Mouse (Mus musculus) stomach, embryonic 14.5 days (tissue): Measurements from ENCODE around the gene Iah1. TPM values are rescaled to one million over a fixed set of nuclear protein-coding genes. Genes with fewer than 3 reads are reported as not detected.

Experiments
- ATAC-seq: fragments of 200-750 bp; cut with Nextera tagmentation; 2 replicates; pipeline ENCODE4 v1.8.0; 2017; ENCODE audit warnings: low read depth, moderate TSS enrichment; ENCODE audit not compliant: insufficient number of reproducible peaks, insufficient read depth, low FRiP score
- H3K27ac ChIP-seq: fragments of 300-500 bp; sonication (generic); 2 replicates; pipeline ENCODE4 v1.5.1; 2014; ENCODE audit warnings: mild to moderate bottlenecking, low read length, moderate library complexity, mixed read lengths
- H3K27me3 ChIP-seq: fragments of 300-500 bp; sonication (generic); 2 replicates; pipeline ENCODE4 v1.6.1; 2014; ENCODE audit warnings: low read length, control low read depth, mixed read lengths; ENCODE audit not compliant: control insufficient read depth, insufficient read depth
- H3K36me3 ChIP-seq: fragments of 300-500 bp; sonication (generic); 2 replicates; pipeline ENCODE4 v1.6.1; 2014; ENCODE audit warnings: mild to moderate bottlenecking, control low read depth, low read length, moderate library complexity, mixed read lengths; ENCODE audit not compliant: control insufficient read depth, insufficient read depth
- H3K4me1 ChIP-seq: fragments of 300-500 bp; sonication (generic); 2 replicates; pipeline ENCODE4 v1.6.1; 2014; ENCODE audit warnings: low read length, control low read depth, mixed read lengths; ENCODE audit not compliant: control insufficient read depth, insufficient read depth
- H3K4me2 ChIP-seq: fragments of 300-500 bp; sonication (generic); replicated peaks from 2 replicates; pipeline ENCODE4 v1.6.1; 2014; ENCODE audit warnings: low read depth, low read length, control low read depth
- H3K4me3 ChIP-seq: fragments of 300-500 bp; sonication (generic); 2 replicates; pipeline ENCODE4 v1.5.1; 2014; ENCODE audit warnings: low read depth, low read length, control low read depth
- H3K9ac ChIP-seq: fragments of 300-500 bp; sonication (generic); replicated peaks from 2 replicates; pipeline ENCODE4 v1.6.1; 2014; ENCODE audit warnings: low read depth, mild to moderate bottlenecking, control low read depth, low read length, moderate library complexity, mixed read lengths
- H3K9me3 ChIP-seq: fragments of 300-500 bp; sonication (generic); 2 replicates; pipeline ENCODE4 v1.6.1; 2016; ENCODE audit warnings: low read depth, low read length, control low read depth; ENCODE audit not compliant: control insufficient read depth
- WGBS: fragments of 180-500 bp; shearing (Covaris S2); extraction: QIAGEN DNeasy Blood & Tissue Kit; methylation state at CpG from one replicate; pipeline ENCODE4 v1.1.7; 2014; 5-methylcytosine and 5-hydroxymethylcytosine counted together
- polyA plus RNA-seq: library from polyadenylated mRNA; unstranded; fragments of >200 nt; fragmentation: Nextera tagmentation; extraction: Ambion mirVana; gene quantifications from 2 replicates; pipeline ENCODE4 v1.2.1, GENCODE M21; 2014

The Iah1 gene
- polyA plus RNA-seq, 1 experiment from 2014 or later, result 49.5 TPM

DNA sequence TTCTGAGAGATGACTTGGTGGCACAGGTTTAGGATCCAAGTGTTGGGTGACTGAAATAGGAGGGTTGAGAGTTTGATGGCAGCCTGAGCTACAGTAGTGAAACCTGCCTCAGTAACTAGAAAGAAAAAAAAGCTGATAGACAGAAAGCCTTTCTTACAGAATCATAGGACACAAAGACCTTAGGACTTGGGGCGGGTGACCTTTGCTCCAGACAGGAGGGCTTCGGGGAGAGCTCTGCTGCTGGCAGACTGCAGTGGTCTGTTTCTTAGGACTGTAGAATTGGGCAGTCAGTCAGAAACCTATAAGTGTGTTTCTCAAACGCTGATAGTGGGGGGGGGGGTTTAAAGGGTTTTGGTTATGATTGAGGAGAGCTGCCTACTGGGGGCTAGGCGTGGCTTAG lies 10.4 kb upstream of the Iah1 start:
- no peak overlapping the region for H3K9ac ChIP-seq
- no peaks in the 10 kb centered on the region for H3K9me3 ChIP-seq
- no peak overlapping the region for H3K4me3 ChIP-seq
- H3K27me3 ChIP-seq, result no peaks in the 10 kb centered on the region
- no peak overlapping the region for H3K27ac ChIP-seq
- WGBS, result 92% methylated on average over 4 of the region's 4 CpGs
- H3K4me2 ChIP-seq, result no peak overlapping the region
- H3K4me1 ChIP-seq, result no peaks in the 10 kb centered on the region
- ATAC-seq, result no peak
- peaks cover 66% of the 10 kb centered on the region for H3K36me3 ChIP-seq

DNA sequence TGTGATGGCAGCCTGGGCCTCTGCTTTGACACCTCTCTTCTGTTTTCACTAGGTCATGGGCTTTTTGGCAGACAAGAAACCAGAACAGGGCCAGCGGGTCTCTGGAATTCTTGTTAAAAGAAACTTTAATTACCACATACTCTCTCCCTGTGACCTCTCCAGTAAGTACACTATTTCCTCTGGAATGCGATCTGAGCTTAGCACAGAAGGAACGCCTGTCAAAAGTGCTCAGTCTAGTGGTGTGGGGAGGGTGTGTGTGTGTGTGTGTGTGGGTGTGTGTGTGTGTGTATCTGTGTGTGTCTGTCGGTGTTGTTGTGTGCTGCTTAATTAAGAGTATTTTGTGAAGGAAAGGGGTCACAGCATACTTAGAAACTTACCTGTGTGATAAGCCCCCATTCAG lies 9.5 kb upstream of the Iah1 start:
- H3K4me2 ChIP-seq, result no peak overlapping the region
- peaks cover 65% of the 10 kb centered on the region for H3K36me3 ChIP-seq
- H3K9ac ChIP-seq, result no peak overlapping the region
- no peak overlapping the region for H3K4me3 ChIP-seq
- no peaks in the 10 kb centered on the region for H3K27me3 ChIP-seq
- H3K4me1 ChIP-seq, result no peaks in the 10 kb centered on the region
- WGBS, result 85% methylated on average over 4 of the region's 4 CpGs
- no peak overlapping the region for H3K27ac ChIP-seq
- ATAC-seq, result no peak
- no peaks in the 10 kb centered on the region for H3K9me3 ChIP-seq

DNA sequence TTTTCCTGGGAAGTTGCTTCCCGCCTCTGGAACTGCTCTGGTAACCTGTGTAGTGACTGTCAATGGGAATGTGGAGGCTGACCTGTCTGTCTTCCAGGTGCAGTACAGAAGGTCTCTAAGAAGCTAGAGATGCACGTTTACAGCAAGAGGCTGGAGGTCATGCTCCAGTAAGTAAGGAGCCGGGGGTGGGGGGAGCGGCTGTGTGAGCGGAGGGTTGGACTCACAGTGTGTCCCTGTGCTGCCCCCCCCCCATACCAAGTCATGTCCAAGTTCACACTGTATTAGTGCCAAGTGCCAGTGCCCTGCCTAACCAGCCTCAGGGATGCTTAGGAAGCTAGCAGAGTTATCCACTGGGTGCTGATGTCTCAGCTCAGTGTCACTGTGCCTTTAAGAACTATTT lies 4.0 kb upstream of the Iah1 start:
- no peak for ATAC-seq
- Histone ChIP-seq H3K4me2 (no peak overlapping the region), H3K9ac (no peak overlapping the region), H3K27me3 (no peaks in the 10 kb centered on the region), H3K36me3 (peaks cover 40% of the 10 kb centered on the region), H3K4me3 (no peak overlapping the region), H3K4me1 (no peaks in the 10 kb centered on the region), H3K9me3 (no peaks in the 10 kb centered on the region), H3K27ac (no peak overlapping the region)
- WGBS, result 88% methylated on average over 5 of the region's 5 CpGs

DNA sequence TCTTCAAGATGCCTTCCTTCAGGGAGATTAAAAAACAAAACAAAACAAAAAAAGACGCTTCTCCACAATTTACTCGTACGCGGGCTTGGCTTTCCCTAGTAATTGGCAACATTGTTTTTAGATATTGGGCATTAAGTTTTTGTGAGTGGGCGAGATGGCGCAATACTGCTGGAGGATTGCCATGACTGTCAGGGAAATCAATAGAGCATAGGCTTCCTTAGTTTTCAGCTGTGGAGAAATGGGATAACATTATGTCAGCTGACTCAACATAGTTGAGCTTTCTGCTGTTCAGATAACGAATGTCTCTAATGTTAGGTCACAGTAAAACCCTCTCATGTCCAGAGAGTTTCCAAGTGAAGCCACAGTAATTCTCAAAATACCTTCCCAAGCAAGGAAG lies 678 bp downstream of the Iah1 start:
- WGBS, result 34% methylated on average over 7 of the region's 7 CpGs
- Histone ChIP-seq H3K27ac (no peak overlapping the region), H3K4me3 (peak overlapping the region; percentile 73), H3K9me3 (no peaks in the 10 kb centered on the region), H3K4me1 (no peaks in the 10 kb centered on the region), H3K4me2 (peak overlapping the region; percentile 61), H3K36me3 (peaks cover 18% of the 10 kb centered on the region; the same call in 1 of the 2 replicates), H3K27me3 (no peaks in the 10 kb centered on the region), H3K9ac (peak overlapping the region; percentile 72; the same call in 1 of the 2 replicates)
- ATAC-seq, result no peak

DNA sequence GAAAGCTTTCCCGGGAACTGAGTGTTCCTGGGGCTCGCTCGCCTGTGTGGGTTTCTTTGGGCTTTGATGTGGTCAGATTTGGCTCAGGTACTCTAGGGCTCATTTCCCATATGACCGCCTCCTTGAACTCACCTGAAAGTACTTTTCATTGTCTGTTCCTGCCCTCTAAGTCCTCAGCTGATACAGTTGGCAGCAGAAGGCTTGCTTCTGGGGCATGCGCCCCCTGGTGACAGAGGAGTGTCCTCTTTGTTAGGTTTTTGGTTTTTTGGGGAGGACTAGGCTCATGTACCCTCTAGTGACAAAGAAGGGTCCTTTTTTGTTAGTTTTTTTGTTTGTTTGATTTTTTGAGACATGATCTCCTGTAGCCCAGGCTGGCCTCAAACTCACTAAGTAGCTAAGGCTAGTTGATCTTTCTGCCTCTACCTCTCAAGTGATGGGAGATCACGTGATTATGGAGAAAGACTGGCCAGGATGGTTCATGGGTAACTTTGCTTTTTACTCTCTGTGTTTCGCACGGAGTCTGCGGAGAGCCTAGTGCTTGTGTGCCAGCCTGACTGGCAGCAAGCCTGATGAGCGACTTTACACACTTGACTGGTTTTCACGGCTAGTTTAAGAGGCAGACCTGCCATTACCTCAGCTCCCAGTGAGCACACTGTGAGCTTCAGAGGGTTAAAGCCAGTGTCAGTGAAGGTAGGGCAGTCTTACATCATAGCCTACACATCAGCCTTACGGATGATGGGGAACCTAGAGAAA lies 2.1 kb downstream of the Iah1 start:
- no peak overlapping the region for H3K4me3 ChIP-seq
- no peak overlapping the region for H3K9ac ChIP-seq
- 83% methylated on average over 12 of the region's 12 CpGs for WGBS
- no peak overlapping the region for H3K27ac ChIP-seq
- no peak overlapping the region for H3K4me2 ChIP-seq
- H3K36me3 ChIP-seq, result 0 out of 2 replicates have a peak, but pooled peaks cover 11% of the 10 kb centered on the region
- ATAC-seq, result no peak
- H3K27me3 ChIP-seq, result no peaks in the 10 kb centered on the region
- H3K9me3 ChIP-seq, result no peaks in the 10 kb centered on the region
- H3K4me1 ChIP-seq, result no peaks in the 10 kb centered on the region

DNA sequence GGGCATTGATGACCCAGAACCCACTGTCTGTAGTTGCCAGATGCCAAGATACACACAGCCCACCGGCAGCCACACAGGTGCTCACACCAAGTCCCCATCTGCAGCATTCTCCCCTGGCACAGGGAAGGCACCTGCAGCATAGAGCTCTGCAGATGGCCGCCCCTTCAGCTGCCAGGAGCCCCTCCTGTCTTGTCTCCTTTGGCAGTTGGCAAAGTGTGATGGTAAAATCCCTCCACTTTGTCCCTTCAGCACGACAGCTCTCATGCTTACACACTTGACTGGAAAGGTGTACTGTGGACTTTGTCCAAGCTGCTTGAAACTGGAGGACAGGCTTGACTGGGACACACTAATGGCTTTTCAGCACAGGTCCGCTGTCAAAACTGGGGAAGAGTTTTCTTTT lies 4.1 kb downstream of the Iah1 start:
- ATAC-seq, result no peak

DNA sequence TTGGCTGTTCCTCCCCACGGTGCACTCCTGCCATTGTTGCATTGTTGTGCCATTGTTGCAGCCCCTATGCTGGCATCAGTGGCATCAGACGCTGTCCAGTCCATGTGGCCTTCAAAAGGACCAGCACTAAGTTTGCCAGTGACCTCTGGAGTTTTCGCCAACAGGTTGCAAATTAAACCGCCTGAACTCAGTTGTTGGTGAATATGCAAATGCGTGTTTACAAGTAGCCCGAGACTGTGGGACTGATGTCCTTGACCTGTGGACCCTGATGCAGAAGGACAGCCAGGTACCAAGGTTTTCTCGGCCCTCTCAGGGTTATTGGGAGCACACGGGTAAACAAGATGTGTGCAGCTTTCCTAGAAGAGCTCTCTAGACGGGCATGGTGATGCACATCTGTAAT lies 5.0 kb downstream of the Iah1 start:
- H3K4me2 ChIP-seq, result no peak overlapping the region
- 79% methylated on average over 9 of the region's 9 CpGs for WGBS
- no peaks in the 10 kb centered on the region for H3K9me3 ChIP-seq

More for the DNA sequence above, 4.1 kb downstream of the Iah1 start:
- Histone ChIP-seq H3K27me3 (no peaks in the 10 kb centered on the region), H3K9me3 (no peaks in the 10 kb centered on the region), H3K27ac (no peak overlapping the region), H3K4me2 (no peak overlapping the region), H3K4me1 (no peaks in the 10 kb centered on the region), H3K36me3 (peaks cover 23% of the 10 kb centered on the region), H3K4me3 (no peak overlapping the region), H3K9ac (no peak overlapping the region)
- 94% methylated on average over 4 of the region's 4 CpGs for WGBS

DNA sequence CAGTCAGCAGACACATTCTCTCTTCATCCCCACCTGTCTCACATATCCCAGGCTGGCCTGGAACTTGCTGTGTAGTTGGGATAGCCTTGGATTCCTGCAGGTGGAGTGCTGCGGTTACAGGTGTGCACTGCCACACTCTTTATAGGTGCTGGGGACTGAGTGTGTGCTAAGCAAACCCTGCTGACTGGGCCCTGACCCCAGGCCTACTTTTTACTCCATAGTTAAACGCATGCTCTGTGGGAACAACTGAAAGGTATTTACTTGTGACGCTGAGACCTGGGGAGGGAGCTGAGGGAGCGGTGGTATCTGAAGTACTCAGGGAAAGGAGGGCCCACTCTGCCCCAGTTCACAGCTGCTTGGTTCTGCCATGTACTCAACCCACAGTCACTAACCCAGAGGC lies 6.1 kb downstream of the Iah1 start:
- ATAC-seq, result no peak
- Histone ChIP-seq H3K4me1 (no peaks in the 10 kb centered on the region), H3K4me2 (no peak overlapping the region), H3K9me3 (no peaks in the 10 kb centered on the region), H3K4me3 (no peak overlapping the region), H3K36me3 (peaks cover 31% of the 10 kb centered on the region), H3K9ac (no peak overlapping the region), H3K27me3 (no peaks in the 10 kb centered on the region), H3K27ac (no peak overlapping the region)
- WGBS, result 82% methylated on average over 4 of the region's 4 CpGs

More for the DNA sequence above, 5.0 kb downstream of the Iah1 start:
- H3K27me3 ChIP-seq, result no peaks in the 10 kb centered on the region
- H3K36me3 ChIP-seq, result peaks cover 27% of the 10 kb centered on the region
- H3K9ac ChIP-seq, result no peak overlapping the region
- H3K4me1 ChIP-seq, result no peaks in the 10 kb centered on the region
- H3K4me3 ChIP-seq, result no peak overlapping the region
- no peak for ATAC-seq
- H3K27ac ChIP-seq, result no peak overlapping the region

DNA sequence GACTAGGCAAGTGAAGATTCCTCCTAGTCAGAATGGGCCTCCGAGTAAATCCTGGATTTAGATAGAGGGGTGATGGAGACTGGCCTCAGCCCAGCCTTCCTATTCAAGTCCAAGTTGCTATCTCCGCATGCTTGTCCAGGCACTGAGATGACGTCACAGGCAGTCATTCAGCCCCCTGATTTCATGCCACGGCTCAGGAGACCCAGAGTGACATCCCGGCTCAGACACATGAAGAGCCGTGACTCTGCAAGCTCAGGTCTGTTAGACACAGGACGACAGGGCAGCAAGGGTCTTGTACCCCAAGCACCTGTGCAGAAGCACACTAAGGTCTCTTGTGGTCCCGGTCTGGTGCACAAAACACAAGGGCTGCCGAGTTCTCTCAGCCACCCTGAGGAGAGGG lies 6.7 kb downstream of the Iah1 start:
- Histone ChIP-seq H3K27ac (no peak overlapping the region), H3K9me3 (no peaks in the 10 kb centered on the region), H3K4me2 (no peak overlapping the region), H3K36me3 (peaks cover 35% of the 10 kb centered on the region), H3K9ac (no peak overlapping the region), H3K27me3 (no peaks in the 10 kb centered on the region), H3K4me3 (no peak overlapping the region), H3K4me1 (no peaks in the 10 kb centered on the region)
- WGBS, result 90% methylated on average over 9 of the region's 9 CpGs
- ATAC-seq, result no peak
